Mouse (Mus musculus): ENCODE results near the gene Fcgr2b. TPM values are rescaled to one million over a fixed set of nuclear protein-coding genes. Genes with fewer than 3 reads are reported as not detected.
"Not testable (repeated sequence)": the region's sequence is repeated elsewhere in the genome, so short reads cannot be mapped to it uniquely, and the experiment has no call there.

The Fcgr2b gene
- polyA plus RNA-seq, 1 experiment, result 11.9 TPM

- Histone ChIP-seq H3K4me3 (ENCODE audit: insufficient read depth, low read depth, low read length) (no peak overlapping the region), H3K27ac (replicated peaks; ENCODE audit: low read depth, low read length) (no peak overlapping the region), H3K4me1 (ENCODE audit: control insufficient read depth, insufficient read depth, insufficient read length, low read length) (no peaks in the 10 kb centered on the region)
Measured at GRCm38 (mm10) chr1:170962301-170962700, 14.0 kb downstream of the Fcgr2b start.

GRCm38 (mm10) chr1:170961101-170961500 is 15.2 kb downstream of the Fcgr2b start:
- Histone ChIP-seq H3K27ac (replicated peaks; ENCODE audit: low read depth, low read length) (no peak overlapping the region), H3K4me1 (ENCODE audit: control insufficient read depth, insufficient read depth, insufficient read length, low read length) (no peaks in the 10 kb centered on the region), H3K4me3 (ENCODE audit: insufficient read depth, low read depth, low read length) (no peak overlapping the region)

- no peak overlapping the region; the same call in 1 of the 2 replicates for H3K27ac ChIP-seq (replicated peaks; ENCODE audit: low read depth, low read length)
- no peak overlapping the region for H3K4me3 ChIP-seq (ENCODE audit: insufficient read depth, low read depth, low read length)
- no peaks in the 10 kb centered on the region for H3K4me1 ChIP-seq (ENCODE audit: control insufficient read depth, insufficient read depth, insufficient read length, low read length)
Measured at GRCm38 (mm10) chr1:170959791-170960190, 16.6 kb downstream of the Fcgr2b start.

DNA sequence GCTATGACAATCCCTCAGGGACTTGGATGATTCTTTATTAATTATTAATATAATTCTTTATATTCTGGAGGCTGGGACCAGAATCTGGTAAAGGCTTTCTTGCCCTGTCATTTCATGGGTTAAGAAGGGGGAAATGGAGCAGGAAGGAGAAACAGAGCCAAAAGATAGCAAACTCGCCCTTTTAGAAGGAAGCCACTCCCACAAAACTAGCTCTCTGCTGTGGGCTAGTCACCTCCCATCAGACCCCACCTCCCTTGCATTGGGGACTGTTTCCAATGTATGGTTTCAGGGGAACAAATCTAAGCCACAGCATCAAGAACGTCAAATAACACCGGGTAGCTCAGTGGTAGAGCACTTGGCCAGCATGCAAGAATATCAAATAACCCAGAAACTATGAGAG is 18.1 kb downstream of the Fcgr2b start:
- no peak overlapping the region for H3K4me3 ChIP-seq (ENCODE audit: insufficient read depth, low read depth, low read length)
- H3K27ac ChIP-seq (replicated peaks; ENCODE audit: low read depth, low read length), result no peak overlapping the region
- no peaks in the 10 kb centered on the region for H3K4me1 ChIP-seq (ENCODE audit: control insufficient read depth, insufficient read depth, insufficient read length, low read length)

GRCm38 (mm10) chr1:170953192-170953591 is 23.2 kb downstream of the Fcgr2b start:
- no peaks in the 10 kb centered on the region for H3K4me1 ChIP-seq (ENCODE audit: control insufficient read depth, insufficient read depth, insufficient read length, low read length)
- no peak overlapping the region for H3K27ac ChIP-seq (replicated peaks; ENCODE audit: low read depth, low read length)
- H3K4me3 ChIP-seq (ENCODE audit: insufficient read depth, low read depth, low read length), result no peak overlapping the region

DNA sequence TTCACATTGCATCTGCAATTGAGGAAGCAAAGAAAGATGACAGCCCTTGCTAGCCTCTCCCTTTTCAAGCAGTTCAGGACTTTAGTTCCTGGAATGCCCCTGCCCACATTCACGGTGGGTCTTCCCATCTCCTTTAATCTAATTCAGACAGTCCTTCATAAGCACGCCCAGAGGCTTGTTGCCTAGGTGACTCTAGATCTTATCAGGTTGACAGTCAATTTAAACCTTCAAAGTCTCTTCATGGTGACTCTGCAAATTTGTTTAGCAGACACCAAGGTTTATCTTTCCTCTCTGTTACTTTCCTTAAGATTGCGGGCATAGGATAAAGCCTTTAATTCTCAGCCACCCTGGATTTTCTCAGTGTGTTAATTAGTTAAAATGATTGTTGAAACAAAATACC is 25.6 kb downstream of the Fcgr2b start:
- Histone ChIP-seq H3K27ac (replicated peaks; ENCODE audit: low read depth, low read length) (no peak overlapping the region), H3K4me1 (ENCODE audit: control insufficient read depth, insufficient read depth, insufficient read length, low read length) (no peaks in the 10 kb centered on the region), H3K4me3 (ENCODE audit: insufficient read depth, low read depth, low read length) (no peak overlapping the region)

GRCm38 (mm10) chr1:170944908-170945307 is 31.4 kb downstream of the Fcgr2b start:
- H3K4me3 ChIP-seq (ENCODE audit: insufficient read depth, low read depth, low read length); H3K4me1 ChIP-seq (ENCODE audit: control insufficient read depth, insufficient read depth, insufficient read length, low read length); H3K27ac ChIP-seq (replicated peaks; ENCODE audit: low read depth, low read length): not testable (repeated sequence)

DNA sequence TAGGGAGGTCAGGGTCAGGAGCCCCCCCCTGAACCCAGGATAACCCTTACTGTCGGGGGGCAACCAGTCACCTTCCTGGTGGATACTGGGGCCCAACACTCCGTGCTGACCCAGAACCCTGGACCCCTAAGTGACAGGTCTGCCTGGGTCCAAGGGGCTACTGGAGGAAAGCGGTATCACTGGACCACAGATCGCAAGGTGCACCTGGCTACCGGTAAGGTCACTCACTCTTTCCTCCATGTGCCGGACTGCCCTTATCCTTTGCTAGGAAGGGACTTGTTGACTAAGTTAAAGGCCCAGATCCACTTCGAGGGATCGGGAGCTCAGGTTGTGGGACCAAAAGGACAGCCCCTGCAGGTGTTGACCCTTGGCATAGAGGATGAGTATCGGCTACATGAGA is 32.2 kb downstream of the Fcgr2b start:
- H3K4me1 ChIP-seq (ENCODE audit: control insufficient read depth, insufficient read depth, insufficient read length, low read length); H3K4me3 ChIP-seq (ENCODE audit: insufficient read depth, low read depth, low read length); H3K27ac ChIP-seq (replicated peaks; ENCODE audit: low read depth, low read length): not testable (repeated sequence)

DNA sequence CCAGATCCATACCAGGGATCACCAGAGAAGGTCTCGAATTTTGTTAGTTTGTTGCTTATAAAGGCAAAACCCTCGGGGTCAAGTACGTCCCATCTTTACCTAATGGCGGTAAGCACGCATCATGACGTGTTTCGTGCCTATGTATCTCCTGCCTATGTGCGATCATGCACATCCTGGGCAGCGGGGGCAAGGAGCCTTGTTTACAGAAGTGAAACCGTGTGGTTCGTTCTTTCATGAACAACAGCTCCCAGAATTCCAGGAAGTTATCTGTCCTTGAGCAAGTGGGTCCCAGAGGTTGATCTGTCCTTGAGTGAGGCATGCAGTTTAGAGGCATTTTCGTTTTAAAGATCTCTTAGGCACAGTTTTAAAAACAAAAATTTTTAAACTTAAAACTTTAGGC is 37.1 kb downstream of the Fcgr2b start:
- no peaks in the 10 kb centered on the region for H3K4me1 ChIP-seq (ENCODE audit: control insufficient read depth, insufficient read depth, insufficient read length, low read length)
- no peak overlapping the region for H3K4me3 ChIP-seq (ENCODE audit: insufficient read depth, low read depth, low read length)
- no peak overlapping the region for H3K27ac ChIP-seq (replicated peaks; ENCODE audit: low read depth, low read length)

DNA sequence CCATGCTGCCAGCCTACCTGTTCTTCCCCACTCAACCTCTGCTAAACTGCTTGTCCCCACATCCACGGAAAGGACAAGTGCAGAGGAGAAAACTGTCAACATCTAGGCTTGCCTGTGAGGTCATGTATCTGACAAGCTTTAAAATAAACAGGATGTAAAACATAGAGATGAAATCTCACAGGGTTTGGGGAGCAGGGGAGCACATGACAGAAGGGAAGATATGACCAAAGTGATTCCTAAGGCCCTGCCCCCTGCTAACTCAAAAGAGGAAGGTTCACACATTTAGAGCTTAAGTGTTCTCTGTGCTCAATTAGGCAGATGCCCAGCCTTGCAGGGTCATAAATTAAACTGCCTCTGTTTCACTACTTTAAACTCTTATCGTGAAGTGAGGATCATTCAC is 42.0 kb downstream of the Fcgr2b start:
- Histone ChIP-seq H3K27ac (replicated peaks; ENCODE audit: low read depth, low read length) (peak overlapping the region; percentile 48; the same call in 1 of the 2 replicates), H3K4me1 (ENCODE audit: control insufficient read depth, insufficient read depth, insufficient read length, low read length) (no peaks in the 10 kb centered on the region)

DNA sequence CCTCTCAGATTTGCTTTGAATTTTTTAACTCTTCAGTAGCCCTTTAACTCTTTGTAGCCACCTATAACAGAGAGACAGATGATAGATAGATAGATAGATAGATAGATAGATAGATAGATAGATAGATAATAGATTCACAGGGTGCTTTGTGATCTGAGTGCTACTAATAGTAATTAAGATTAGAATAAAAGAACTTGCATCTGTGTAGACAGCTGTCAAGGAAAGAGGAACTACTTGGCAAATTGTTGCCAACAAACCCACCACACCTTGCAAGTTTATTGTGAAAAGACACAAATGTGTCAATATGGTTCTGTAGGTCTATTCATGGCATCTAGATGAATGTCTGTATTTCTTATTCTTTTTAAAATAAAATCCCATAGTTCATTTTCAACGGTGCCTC is 42.4 kb downstream of the Fcgr2b start:
- H3K4me3 ChIP-seq (ENCODE audit: insufficient read depth, low read depth, low read length), result no peak overlapping the region
- H3K4me1 ChIP-seq (ENCODE audit: control insufficient read depth, insufficient read depth, insufficient read length, low read length), result no peaks in the 10 kb centered on the region
- H3K27ac ChIP-seq (replicated peaks; ENCODE audit: low read depth, low read length), result no peak overlapping the region

More for the DNA sequence above, 42.0 kb downstream of the Fcgr2b start:
- no peak overlapping the region for H3K4me3 ChIP-seq (ENCODE audit: insufficient read depth, low read depth, low read length)

- Histone ChIP-seq H3K4me1 (ENCODE audit: control insufficient read depth, insufficient read depth, insufficient read length, low read length) (no peaks in the 10 kb centered on the region), H3K27ac (replicated peaks; ENCODE audit: low read depth, low read length) (no peak overlapping the region), H3K4me3 (ENCODE audit: insufficient read depth, low read depth, low read length) (no peak overlapping the region)
Measured at GRCm38 (mm10) chr1:170933386-170933920, 42.9 kb downstream of the Fcgr2b start.

DNA sequence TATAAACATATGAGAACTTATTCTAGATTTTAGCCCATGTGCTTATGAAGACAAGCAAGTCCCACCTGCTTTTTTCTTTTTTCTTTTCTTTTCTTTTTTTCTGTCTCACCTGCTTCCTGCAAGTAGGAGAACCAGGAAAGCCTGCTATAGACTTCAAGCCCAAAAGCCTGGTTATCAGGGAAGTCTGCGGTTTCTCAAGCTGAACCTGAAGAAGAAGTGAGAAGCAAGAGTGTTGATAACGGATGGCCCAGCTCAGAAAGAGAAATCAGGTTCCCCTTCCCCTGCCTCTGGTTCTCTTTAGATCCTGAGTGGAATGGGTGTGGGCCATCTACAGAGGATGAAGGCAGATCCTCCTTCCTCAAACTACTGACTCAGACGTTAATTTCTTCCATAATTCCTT is 44.3 kb downstream of the Fcgr2b start:
- Histone ChIP-seq H3K27ac (replicated peaks; ENCODE audit: low read depth, low read length) (no peak overlapping the region), H3K4me1 (ENCODE audit: control insufficient read depth, insufficient read depth, insufficient read length, low read length) (no peaks in the 10 kb centered on the region), H3K4me3 (ENCODE audit: insufficient read depth, low read depth, low read length) (no peak overlapping the region)

DNA sequence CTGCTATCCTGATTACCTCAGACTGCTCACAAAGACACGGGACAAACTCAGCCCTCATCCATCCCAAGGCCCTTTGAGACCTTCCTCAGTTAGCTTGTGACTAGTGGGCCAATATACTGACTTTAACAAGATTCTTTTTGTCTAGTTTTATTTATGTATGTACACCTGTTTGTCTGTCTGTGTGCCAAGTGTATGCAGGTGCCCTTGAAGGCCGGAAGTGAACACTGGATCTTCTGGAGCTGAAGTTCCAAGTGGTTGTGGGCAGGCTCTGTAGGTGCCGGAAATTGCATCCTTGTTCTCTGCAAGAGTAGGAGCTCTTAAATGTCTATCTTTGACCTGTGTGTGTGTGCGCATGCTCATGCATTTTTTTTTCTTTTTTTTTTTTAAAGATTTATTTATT is 47.1 kb downstream of the Fcgr2b start:
- H3K27ac ChIP-seq (replicated peaks; ENCODE audit: low read depth, low read length), result no peak overlapping the region
- H3K4me1 ChIP-seq (ENCODE audit: control insufficient read depth, insufficient read depth, insufficient read length, low read length), result no peaks in the 10 kb centered on the region
- no peak overlapping the region for H3K4me3 ChIP-seq (ENCODE audit: insufficient read depth, low read depth, low read length)

DNA sequence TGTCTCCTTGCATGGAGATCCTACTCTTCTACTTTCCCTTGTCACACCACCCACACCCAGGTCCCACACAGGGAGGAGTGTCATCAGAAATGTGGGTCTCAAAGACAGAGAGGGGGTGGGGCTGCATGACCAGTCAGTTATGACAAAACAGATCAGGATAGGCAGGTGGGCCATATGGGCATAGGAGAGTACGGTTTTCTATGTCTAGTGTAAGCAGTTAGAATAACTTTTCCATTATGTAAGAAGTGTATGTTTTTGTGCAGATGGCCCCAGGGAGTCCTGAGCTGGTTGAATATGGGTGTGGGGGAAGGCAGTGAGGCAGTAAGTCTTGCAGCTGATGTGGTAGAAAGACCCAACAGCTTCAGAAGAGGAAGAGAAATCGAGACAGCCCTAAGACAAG is 47.9 kb downstream of the Fcgr2b start:
- Histone ChIP-seq H3K4me3 (ENCODE audit: insufficient read depth, low read depth, low read length) (no peak overlapping the region), H3K27ac (replicated peaks; ENCODE audit: low read depth, low read length) (no peak overlapping the region), H3K4me1 (ENCODE audit: control insufficient read depth, insufficient read depth, insufficient read length, low read length) (no peaks in the 10 kb centered on the region)

DNA sequence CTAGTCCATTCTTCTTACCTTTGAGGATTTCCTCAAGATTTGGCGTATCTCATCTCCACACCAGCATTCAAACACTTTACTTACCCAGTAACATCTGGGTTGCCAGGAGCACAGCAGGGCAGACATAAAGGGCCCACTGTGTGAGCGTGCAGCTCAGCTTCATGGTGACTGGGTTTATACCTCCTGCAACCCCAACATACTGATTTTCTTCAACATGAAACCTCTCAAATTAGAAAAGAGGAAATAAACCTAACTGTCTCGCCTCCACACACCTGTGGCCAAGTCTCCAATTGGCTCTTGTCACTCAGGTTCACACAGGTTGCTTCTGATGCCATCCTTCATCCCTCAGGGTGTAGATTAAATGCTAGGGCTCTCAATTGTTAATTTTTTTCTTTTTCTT is 49.0 kb downstream of the Fcgr2b start, which contains the start of gene Fcrla:
Gene Fcrla, minus strand, starts transcription at position 206 of the 400 bp plus-strand sequence.
- Histone ChIP-seq H3K27ac (replicated peaks; ENCODE audit: low read depth, low read length) (no peak within 1 kb of the TSS), H3K4me1 (ENCODE audit: control insufficient read depth, insufficient read depth, insufficient read length, low read length) (no peaks in the 10 kb centered on the region), H3K4me3 (ENCODE audit: insufficient read depth, low read depth, low read length) (no peak within 1 kb of the TSS)

- H3K4me1 ChIP-seq (ENCODE audit: control insufficient read depth, insufficient read depth, insufficient read length, low read length), result no peaks in the 10 kb centered on the region
- H3K4me3 ChIP-seq (ENCODE audit: insufficient read depth, low read depth, low read length), result no peak overlapping the region
- no peak overlapping the region for H3K27ac ChIP-seq (replicated peaks; ENCODE audit: low read depth, low read length)
Measured at GRCm38 (mm10) chr1:170926941-170927340, 49.4 kb downstream of the Fcgr2b start.
